Mouse (Mus musculus) c-Kit-positive CD71-positive TER-119-positive erythroid progenitor cells, embryonic 14.5 days (primary cell): ENCODE results near the gene Acox3.
"Not testable (repeated sequence)": the region's sequence is repeated elsewhere in the genome, so short reads cannot be mapped to it uniquely, and the experiment has no call there.

Source experiments
- DNase-seq: peaks from one replicate; pipeline ENCODE4 v3.0.0-alpha.2; 2013; ENCODE audit warnings: low spot score

The Acox3 gene

DNA sequence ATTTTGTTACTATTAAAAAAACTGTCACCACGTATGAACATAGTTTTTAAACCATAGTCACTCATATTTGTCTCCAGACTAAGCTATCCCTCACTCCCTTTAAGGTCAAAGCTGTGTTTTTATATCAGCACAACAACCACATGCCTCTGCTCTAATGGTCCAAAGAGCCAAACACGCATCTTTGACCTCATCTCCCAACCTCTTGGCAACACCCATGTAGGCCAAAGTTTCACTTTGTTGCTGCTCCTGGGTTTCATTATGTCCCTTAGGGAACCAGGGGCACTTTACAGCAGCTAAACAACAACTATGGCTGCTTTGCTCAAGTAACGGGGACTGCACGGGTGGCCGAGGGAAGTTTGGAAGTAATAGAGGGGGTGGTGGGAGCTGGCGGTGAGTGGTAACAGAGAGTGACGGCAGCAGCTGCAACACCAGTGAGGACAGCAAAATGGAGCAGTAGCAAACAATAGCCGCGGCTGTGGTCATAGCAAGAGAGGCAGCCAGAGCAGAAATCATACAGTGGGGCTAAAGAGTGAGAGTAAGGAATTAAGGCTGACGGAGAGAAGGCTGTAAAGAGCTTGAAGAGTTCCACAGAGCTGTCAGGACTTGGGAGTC lies 6.3 kb upstream of the Acox3 start:
- DNase-seq, result no peak

DNA sequence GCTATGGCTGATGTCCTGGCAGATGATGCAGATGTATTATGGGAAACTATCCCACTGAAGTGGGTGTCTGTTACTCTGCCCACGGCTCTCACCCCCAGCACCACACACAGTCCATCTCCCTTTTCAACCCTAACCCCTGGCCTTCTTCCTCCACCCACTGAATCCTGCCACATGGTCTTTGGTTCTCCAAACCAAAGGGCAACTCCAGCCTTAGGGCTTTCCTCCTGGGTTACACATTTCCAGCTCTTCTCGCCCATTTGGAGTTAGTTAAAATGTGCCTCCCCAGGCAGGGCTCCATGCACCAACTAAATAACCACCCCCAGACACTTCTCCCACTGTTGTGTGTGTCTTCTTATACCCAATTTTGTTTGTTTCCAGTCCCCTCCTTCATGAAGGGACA lies 4.4 kb upstream of the Acox3 start:
- DNase-seq, result no peak

DNA sequence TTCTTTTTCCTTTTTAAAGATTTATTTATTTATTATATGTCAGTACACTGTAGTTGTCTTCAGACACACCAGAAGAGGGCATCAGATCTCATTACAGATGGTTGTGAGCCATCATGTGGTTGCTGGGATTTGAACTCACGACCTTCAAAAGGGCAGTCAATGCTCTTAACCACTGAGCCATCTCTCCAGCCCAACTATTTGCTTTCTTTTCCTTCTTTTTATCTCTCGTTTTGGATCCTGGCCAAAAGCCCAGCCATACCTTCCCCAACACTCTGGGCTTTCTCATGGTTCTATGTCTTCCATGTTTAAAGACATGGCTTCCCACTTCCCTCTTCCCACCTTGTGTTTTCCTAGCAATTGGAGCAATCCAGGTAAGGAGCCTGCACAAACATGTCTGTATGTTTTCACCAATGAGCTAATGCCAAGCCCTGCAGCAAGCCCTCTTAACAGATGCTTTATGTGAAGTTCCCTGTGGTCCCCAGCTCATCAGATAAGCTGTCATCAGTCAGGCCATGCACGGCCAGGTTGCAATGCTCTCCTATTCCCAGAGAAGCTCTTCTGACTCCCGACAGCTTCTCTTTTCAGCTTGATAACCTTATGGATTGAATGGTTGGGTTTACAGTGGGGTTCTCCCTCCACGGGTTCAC lies 3.5 kb upstream of the Acox3 start:
- no peak for DNase-seq

DNA sequence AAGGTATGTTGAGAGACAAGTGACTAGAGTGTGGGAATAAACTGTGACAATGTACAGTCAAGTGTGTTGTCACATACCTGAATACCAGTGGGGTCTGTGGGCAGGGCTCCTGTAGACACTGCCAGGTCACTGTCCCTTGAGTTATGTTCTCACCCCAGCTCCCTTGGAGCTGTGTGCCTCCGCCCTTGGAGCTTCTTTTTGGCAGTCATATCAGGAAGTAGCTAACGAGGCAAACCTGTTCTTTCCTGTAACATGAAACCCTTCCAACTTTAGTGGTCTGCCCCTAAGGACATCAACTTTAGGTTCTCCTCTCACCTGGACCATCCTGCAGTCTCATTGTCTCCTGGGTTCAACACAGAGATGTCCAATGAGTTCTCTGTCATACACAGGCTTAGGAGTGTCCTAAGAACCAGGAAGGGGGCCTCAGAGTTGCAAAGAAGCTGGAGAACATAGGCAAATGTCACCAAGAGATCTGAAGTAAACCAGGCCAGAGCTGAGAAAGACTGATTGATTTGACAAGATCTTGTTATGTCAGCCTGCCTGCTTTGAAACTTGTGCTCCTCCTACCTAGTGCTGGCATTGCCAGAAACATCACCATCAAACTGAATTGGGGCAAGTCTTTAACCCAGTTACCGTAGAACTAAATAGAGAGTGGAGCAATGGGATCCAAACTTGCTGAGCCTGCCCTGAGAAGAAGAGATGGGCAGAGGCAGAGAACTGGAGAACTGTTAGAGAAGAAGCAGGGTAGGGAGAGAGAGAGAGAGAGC lies 2.5 kb upstream of the Acox3 start:
- no peak for DNase-seq

DNA sequence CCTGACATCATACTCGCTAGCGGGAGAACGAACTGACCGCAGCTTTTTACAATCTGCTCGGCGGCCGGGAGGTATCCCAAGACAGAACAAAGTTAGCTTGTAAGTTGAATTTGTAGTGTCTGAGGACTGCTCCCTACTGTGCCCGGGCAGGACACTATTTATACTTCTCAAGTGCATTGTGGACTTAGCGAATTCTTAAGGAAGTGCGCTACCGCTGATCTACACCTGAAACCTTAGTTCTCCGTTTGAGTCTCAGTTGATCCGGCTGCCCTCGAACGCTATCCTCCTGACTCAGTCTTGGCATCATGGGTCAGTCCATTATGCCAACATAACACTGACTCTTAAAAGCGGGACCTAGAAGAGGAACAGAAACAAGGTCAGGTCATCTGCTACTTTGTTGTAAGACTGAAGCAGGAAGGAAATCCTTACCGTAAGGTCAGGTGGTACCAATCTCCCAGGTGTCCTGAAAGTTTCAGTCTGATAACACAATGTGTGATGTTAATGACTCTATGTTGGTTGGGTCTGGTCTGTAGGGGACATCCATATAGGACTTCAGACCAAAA lies 462 bp downstream of the Acox3 start:
- DNase-seq, result no peak

DNA sequence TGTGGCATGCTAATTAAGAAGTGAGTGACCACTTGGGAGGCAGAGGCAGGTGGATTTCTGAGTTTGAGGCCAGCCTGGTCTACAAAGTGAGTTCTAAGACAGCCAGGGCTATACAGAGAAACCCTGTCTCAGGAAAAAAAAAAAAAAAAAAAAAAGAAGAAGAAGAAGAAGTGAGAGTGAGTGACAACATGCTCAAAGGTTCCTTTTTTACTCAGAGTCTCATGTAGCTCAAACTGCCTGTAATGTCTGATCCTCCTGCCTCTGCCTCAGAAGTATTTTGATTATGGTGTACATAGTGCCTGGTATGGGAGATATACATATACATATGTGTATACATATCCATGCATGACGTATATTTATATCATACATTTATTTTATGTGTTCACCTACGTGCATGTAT lies 1.4 kb downstream of the Acox3 start:
- DNase-seq, result not testable (repeated sequence)

DNA sequence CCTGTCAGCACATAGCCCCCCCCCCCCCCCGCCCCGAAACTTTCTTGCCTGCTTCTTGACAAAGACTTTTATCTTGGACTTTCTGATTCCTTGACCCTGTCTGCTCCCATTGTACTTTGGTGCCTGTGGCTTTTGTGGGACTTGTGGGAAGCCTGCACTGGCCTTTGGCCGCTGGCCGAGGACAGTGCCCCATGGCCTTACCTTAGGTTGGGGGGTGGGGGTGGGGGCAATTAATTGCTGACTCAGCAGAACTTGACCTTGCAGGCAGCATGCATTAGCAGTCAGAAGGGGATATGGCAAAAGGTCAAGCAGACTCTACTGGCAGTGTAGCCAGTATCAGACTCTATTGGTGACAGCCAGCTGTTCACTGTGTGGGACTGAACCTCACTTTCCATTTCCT lies 8.7 kb downstream of the Acox3 start:
- DNase-seq, result no peak

DNA sequence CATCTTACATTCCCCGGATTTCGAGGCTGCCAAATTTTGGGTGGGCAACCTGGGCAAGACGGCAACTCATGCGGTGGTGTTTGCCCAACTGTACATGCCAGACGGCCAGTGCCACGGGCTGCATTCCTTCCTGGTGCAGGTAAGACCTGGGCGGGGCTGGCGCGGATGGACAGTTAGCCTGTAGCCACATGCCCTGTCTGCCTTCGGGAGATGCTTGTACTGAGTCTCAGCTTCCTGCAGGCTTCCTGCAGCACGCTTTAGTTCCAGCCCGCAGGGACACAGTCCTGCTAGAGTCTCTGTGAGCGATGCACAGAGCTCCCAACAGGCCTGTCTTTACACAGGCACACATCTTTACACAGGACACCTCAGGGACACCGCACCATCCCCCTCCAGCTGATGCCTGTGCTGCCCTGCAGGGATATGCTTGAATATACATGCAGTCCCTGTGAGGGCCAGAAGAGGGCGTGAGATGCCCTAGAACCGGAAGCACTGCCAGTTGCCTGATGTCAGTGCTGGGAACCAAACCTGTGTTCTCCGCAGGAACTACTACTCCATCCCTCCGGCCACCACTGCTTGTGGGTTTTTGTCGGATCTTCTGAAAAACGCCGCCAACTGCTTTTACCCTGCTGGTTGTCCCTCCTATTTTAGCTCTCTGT lies 9.4 kb downstream of the Acox3 start:
- no peak for DNase-seq

DNA sequence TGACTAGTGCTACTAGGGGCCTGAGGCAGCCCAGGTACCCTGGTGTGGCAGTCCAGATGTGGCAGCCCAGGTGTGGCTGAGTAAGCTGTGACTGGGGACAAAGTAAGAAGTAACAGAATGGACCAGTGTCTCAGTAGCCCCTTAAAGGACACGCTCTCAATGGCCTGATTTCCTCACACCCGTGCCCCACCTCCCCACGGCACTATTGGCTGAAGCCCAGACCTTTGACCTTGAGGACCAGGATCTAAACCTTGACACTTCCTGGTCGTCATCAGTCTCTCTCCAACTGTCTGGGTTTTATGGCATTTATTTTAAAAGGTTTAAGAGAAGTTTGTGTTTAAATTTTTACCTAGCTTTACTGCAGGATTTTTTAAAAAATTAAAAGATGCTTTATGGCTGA lies 10.0 kb downstream of the Acox3 start:
- DNase-seq, result no peak

DNA sequence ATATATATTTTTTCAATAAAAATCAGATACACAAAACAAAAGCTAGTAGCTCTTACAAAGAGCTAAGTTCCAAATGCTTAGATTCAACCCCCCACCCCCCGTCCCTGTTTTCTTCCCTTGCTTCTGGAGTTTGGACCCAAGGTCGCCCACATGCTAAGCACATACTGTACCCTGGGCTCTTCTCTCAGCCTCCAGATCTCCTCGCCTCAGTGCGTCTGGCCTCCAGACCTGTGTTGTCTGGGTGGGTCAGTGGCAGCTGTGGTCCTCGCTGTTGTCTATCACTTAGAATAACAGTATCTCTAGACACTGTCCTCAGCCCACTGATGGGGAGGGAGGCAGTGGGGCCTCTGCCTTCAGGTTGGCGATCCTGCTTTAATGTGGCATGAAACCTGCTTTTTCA lies 10.4 kb downstream of the Acox3 start:
- no peak for DNase-seq

DNA sequence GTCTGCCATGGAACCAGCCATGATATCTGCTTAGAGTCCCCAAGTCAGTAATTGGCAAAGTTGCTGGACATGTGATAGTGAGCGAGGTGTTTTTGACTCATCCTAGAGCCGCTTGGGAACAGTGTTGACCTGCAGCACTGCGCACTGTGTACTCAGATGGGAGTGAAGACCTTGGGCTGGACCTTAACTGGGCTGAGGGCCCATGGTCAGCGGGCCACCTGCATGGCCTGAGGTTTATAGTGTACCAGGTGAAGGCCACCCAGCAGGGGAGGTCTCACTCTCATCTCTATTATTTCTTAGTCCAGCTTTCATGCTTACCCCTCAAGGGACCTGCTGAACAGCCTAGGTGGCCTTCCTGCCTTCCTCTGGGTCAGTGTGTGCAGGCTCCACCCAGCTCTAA lies 11.9 kb downstream of the Acox3 start:
- no peak for DNase-seq

DNA sequence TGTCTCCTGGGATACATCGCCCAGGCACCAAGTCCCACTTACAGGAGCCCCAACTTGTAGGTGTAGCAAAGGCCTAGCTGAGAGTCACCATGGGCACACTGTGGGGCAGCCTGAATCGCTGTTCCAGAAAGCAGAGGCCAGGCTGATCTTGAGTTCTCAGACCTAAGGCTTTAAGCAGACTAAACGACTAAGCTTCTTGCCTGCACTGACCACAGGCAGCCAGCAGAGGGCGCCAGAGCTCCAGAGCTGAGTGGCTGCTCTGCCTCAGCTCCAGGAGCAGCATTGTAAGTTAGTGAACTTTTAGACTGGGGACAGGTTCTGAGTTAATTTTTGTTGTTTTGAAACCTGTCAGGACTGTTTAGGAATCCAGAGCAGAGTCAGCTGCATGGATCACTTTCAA lies 12.9 kb downstream of the Acox3 start:
- peak; percentile 63 for DNase-seq

DNA sequence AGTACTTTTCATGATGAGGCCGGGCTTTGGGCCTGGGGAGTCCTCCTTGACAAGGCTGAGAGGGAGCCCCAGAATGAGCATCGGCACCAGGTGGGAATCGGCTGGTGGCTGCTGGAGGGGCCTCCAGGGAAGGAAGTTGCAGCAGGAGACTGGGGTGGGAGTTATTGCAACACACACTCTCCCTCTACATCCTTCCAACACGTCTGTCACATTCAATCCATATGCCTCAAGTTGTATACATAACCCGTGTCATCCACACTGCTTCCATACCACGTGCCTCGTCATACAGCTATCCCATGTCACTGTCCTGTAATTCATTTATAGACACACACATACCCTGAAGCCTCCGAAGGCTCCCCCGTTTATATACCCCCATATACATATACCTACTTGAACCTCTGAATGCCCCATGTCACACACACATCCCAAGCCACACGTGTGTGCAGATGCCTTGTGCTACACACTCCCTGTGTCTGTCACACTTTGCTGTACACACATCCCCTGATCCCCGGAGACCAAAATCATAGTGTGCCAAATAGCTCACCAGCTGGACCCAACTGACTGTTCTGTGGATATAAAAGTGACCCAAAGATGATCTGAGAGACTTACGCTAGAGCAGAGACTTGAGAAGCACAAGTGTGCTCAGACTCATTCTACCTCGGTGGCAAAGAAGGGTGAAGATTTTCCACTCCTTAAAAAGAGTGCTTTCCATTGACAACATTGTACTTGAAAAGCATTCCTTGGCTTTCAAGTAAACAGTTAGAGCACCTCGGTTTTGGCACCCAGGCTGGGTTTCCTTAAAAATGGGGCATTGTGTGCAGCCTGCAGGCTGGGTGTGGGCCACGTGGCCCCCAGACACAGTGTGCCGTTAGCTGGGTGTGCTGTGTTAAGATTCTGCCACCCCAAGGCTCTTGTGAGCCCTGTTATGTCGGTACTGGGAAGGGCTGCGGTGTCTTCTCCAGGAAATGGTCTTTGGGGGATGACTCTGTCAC lies 13.6 kb downstream of the Acox3 start:
- DNase-seq, result no peak

DNA sequence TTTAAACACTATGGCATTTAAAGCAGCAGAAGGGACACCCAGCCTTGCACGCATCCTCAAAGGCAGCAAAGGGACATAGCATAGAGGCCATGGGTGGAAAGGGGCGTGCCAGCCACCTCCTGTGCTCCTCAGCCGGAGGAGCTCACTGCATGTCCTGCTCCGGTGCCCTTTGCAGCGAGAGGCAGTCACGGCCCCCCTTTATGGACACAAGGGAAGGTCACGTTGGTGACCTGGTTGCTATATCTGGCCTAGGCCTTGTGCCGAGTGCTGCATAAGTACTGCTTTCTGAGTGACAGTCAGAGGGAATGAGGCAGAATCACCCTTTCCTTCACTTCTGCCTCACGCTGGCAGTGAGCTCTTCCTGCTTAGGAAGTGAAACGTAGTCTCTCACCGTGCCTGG lies 17.4 kb downstream of the Acox3 start:
- DNase-seq, result no peak

DNA sequence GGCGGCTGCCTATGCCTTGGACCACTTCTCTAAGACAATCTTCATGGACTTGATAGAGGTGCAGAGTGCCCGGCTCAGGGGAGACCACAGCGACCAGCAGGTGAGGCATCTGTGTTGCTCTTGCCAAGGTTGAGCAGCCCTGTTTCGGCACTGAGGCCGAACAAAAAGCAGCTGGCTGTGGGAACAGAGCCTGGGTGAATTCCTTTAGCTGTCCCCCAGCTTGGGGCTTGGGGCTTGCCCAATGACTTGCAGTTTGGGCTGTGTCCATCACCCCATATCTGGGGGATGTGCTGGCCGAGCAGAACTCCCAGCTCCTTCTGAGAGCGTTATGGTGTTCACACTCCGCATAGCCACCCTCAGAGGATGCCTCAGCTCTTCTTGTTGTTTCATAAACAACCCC lies 18.7 kb downstream of the Acox3 start:
- no peak for DNase-seq

DNA sequence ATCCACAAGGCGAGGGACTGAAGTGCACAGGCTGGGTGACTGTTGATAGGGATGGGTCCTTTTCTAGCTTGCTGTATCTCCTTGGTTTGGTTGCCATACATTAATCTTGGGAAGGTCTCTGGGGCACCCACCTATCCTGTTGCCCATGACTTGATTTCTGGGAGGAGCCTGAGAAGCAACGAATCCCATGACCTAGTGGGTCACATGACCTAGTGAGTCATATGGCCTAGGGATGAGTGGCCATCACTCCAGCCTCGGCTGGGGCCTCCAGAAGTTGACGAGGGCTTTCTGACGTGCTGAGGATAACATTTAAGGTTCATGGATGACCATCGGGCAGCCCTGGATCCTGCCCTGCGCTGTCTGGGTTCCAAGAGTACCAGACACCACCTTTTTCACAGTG lies 22.5 kb downstream of the Acox3 start:
- DNase-seq, result no peak

DNA sequence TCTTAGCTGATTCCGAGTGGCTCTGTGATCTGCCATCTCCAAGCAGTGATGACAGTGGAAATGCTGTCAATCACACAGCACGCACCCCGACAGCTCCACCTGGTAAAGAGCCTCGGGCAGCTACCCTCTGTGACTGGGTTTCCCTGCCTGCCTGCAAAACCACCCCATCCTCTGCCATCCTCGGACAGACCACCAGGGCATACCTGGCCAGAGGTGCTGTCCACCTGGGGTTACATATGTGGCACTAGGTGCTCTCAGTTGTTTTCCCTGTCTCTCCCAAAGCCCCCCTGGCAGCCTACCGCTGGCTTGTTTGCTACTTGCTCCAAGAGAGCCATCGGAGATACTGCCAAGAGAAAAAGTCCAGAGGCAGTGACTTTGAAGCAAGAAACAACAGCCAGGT lies 24.0 kb downstream of the Acox3 start:
- no peak for DNase-seq

DNA sequence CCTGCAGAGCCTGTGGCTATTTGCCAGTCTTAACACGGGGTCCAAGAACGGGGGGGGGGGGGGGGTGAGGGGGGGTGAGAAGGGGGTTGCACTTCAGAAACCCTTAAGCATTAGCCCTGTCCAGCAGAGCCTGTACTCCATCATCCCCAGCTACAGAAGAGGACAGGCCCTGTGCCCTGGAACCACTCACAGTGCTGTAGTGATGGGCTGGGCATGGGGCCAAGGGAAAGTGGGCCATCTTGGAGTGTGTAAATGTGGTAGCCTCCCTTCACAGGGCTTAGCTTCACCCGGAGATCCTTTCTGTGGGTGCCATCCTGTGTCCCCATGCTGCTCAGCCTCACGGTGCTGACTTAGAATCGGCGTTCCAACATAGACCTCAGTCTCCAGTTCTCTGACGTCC lies 24.9 kb downstream of the Acox3 start:
- no peak for DNase-seq

DNA sequence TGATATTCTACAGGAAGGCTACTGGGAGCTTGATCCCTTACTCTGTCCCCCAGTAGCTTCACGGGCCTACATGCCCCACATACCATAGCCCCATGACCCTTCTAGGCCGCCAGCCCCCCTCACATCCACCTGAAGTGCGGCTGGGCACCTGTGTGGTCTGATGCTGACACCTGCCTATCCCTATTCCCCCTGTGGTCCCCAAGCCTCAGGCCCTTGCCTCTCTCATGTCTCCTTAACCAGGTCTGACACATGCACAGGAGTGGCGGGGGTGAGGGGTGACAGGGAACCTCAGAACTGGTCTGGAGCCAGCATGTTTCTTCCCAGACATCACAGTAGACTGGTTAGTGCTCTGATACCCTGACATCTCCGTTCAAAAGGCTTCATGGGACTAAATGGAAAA lies 25.7 kb downstream of the Acox3 start:
- no peak for DNase-seq

DNA sequence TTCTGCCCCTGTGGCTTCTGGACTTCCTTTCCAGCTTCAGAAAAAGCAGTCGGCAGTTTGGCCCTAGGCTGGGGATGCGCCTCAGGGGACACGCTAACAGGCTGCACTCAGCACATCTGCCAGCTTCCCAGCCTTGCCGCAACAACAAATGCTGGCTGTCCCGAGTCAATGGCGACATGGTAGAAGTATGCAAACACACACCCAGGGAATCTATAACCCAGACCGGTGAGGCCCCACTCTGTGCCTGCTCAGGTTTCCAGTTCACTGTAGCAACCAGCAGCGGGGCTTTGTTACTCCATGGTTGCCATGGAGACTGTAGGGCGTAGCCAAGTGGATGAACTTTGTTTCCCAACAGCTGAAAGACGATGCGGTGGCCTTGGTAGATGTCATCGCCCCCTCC lies 26.5 kb downstream of the Acox3 start:
- no peak for DNase-seq

DNA sequence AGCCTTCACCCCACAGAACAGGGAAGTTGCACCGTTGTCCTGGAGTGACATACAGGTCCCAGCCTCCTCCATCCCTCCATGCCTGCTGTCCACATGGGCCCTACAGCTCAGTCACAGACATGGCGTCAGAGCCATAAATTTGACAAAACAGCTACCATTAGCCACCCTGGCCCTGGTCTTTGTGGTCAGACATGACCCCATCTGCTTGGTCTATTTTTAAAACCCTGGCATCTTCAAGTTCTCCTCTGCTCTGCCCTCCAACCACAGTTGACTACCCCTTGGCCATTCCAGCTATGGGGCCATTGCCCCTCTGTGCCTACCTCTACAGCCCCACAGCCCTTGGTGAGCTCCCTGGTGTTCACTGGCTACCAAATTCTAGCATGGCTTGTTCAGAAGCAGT lies 27.1 kb downstream of the Acox3 start:
- no peak for DNase-seq

DNA sequence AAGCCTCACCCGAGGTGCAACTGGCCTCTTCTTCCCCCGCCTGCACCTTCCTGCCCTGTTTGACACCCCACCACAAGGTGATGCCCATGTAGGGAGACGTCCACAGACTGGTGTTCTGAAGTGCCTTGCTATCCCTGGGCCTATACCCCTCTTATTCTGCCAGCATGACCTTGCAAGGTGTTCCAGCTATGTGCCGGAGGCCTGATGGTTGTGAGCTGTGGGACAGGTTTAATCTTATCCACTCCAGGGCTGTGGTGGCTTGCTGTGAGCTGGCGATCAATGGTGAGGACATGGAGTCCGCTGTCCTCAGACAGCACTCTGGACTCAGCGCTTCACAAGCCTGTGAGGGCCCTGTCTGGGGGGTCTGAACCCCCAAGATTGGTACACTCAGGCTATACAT lies 27.5 kb downstream of the Acox3 start:
- DNase-seq, result no peak
